Mouse (Mus musculus) urinary bladder, postnatal 4 days (tissue): ENCODE data around the gene Atf1.
"Not testable (repeated sequence)": the region's sequence is repeated elsewhere in the genome, so short reads cannot be mapped to it uniquely, and the experiment has no call there.

Source experiments
- DNase-seq, 2 experiments: peaks; one replicate each; pipeline ENCODE4 v3.0.0; 2021 to 2022; ENCODE audit warnings: low spot score in 2 of 2

Gene Atf1

DNA sequence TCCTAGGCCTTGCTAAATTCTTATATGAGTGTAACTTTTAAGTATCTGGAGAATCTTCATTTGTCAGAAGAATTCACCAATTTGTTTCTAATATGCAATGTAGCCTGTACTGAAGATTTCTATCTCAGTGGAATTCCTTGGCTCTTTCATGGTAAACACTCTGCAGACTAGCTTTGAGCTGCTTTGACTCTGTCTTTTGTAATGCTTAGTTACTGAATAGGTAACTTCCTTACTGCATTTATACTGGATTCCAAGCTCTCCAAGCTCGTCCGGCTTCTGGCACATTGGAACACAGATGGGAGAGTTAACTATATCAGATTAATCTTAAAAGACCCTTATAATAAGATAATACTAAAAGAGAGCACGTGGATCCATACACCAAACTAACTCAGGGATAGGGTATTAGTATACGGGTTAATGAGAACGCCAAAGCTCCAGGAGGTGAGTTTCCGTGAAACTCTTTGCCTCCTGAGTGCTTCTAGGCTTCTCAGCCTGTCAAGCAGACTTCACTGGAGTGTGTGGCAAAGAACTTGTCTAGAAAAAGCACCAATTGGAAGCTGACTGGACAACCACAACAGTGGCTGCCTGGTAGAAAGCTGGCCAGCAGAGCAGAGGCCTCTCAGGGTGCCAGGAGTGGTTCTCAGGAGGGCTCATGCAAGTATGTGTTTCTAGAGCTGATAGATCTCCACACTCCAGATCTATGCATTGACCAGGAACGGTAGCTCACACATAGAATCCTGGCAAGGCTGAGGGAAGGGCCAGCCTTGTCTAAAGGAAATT is 31.2 kb downstream of the Atf1 start:
- DNase-seq: no peak

DNA sequence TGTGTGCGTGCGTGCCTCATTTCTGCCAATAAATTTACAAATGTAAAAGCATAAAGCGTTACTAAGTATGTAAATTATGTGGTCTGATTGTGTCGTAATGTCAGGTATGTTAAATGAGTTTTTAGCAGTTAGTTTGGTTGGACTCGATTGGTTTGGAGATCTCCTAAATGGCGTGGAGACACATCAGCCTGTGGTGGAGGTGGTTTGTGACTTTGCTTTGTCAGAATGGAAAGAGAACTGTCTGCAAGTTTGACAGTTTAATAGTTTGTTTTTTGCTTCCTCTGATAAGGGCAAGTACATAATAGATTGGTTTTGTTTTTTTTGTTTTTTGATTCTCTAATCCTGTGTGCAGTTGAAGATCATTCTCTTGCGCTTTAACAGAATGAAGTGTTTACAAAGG is 32.7 kb downstream of the Atf1 start:
- DNase-seq: not testable (repeated sequence)

DNA sequence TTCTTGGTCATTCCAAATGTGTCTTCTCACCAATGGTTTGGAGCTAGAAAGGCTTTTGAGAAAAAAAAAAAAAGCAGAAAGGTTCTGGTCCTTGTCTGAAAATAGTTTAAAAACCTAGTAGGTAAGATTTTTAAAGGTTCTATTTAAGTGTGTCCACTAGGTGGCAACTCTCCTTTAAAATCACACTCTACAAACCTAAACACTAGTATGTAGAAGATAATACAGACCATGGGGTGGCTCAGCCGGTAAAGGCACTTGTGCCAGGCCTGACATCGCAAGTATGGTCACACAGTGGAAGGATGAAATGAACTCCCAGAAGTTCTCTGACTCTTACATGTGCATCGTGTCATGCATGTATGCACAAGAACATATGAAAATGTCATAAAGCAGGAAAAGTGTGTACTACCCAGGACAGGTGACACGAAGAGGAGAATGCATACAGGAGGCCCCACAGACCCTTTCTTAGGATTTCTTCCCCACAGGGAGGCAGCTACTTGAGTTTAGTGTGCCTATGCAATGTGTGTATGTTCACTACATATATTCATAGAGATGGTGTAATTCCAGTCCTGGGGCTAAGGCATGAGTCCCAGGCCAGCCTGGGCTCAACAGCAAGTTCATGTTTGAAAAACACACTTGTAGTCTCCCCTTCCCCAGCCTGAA is 35.8 kb downstream of the Atf1 start:
- no peak for DNase-seq

DNA sequence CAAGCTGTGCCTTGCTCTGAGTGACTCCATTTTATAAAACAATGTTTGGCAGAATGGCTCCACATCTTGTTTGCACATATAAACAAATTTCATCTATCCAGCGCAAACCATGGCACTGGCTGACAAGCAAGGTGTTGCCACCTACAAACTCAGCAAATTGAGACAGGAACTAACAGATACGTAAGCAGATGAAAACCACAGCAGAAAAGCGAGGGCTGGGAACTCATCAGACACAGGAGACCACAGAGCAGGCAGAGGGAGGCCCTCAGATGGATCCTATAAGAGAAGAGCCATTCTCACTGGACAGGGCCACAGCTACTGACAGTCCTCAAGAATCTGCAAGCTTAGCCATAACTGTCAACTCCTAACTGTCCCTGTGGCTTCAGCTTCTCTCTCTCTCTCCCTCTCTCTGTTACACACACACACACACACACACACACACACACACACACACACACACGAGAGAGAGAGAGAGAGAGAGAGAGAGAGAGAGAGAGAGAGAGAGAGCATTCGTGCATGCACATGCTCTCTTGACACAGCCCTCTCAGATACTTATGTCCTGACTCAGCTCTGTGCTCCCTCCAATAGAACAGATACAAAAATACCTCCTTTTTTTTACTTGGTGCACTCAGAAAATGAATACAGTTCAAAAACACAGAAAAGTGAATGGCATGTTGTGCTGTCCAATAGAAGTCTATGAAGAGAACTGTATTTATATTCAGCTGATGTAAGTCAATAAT is 38.1 kb downstream of the Atf1 start:
- DNase-seq: no peak

DNA sequence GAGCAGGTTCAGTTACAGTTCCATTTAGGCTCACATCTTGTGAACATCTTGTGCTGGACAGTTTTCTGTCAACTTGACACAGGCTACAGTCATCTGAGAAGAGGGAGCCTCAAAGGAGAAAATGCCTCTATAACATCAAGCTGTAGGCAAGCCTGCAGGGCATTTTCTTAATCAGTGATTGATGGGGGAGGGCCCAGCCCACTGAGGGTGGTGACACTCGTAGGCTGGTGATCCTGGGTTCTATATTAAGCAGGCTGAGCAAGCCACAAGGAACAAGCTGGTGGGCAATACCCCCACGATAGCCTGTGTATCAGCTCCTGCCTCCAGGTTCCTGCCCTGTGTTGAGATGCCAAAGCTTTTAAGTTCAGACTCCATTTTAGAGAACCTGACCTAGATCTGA is 41.3 kb downstream of the Atf1 start:
- no peak for DNase-seq

DNA sequence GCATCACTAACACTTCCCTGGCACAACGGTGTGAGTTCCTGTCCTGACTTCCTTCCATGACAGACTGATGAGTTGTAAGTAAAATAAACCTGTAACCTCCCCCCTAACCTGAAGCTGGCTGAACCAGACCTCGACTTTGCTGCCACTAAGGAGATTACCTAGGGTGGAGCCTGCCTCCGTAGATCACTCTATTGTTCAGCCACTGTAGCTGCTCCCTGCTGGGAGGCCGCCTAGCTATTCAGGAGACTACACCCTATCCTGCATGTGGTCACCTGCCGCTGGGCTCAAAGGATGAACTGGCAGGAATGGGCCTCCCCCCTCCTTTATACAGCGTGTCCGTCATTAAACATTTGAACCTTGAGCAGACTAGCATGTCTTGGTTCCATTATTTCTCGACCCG is 42.2 kb downstream of the Atf1 start:
- DNase-seq: no peak

DNA sequence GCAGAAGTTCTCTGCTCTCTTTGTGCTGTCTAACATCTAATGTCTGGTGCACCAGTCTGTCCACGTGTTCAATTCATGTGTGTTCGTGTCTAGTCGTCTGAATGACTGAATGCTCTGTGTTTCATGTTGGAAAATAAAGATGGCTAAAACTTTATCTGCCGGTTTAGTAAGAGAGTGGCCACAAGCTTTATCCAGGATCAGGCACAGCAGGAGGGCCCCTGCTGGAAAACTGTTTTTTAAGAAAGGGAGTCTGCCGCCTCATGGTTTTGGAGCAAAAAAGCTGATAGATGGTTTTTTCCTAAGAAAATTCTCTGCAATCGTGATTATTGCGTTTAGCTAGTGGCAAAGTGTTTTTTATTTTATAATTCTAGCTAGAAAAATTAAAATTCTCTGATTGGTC is 43.0 kb downstream of the Atf1 start:
- DNase-seq: not testable (repeated sequence)

DNA sequence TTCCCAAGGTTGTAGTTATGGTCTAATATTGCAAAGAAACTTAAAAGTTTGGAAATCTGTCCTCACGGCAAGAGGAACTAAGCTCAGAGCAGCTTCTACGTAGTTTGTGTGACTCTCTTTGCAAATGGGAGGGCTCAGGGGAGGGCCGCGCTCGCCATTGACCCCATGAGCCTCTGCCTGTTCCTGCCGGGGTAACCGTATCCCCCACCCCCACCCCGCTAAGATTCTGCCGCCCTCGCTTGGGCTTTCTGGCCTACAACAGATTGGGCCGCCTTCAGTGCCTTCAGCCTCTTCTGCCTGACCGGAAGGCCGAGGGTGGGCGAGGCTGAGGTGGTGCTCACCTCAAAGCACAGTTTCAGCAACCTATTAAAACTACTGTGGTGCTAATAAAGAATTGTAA is 43.8 kb downstream of the Atf1 start:
- DNase-seq: no peak

DNA sequence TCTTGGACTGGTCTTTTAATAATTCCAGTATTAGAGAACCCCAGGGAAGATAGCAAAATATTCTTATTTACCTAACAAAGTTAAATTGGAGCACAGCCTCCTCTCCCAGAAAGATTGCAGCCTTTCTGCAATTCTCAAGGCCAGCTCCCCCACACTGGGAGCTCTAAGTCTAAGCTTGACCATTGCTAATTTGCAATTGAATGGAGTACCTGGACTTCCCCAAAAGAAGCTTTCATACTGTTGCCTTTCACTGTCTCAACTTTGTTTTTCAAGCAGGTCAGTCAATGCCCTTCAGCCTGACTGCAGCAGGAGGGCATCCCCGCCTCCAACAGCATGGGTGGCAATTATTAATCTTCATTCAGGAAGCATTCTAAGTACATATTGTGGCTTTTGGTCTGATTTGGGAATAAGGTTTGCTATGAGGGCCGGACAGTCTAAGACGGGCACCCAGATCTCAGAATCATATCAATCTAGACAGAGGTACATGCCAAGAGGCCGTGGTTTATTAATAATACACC is 46.2 kb downstream of the Atf1 start:
- DNase-seq: not testable (repeated sequence)

DNA sequence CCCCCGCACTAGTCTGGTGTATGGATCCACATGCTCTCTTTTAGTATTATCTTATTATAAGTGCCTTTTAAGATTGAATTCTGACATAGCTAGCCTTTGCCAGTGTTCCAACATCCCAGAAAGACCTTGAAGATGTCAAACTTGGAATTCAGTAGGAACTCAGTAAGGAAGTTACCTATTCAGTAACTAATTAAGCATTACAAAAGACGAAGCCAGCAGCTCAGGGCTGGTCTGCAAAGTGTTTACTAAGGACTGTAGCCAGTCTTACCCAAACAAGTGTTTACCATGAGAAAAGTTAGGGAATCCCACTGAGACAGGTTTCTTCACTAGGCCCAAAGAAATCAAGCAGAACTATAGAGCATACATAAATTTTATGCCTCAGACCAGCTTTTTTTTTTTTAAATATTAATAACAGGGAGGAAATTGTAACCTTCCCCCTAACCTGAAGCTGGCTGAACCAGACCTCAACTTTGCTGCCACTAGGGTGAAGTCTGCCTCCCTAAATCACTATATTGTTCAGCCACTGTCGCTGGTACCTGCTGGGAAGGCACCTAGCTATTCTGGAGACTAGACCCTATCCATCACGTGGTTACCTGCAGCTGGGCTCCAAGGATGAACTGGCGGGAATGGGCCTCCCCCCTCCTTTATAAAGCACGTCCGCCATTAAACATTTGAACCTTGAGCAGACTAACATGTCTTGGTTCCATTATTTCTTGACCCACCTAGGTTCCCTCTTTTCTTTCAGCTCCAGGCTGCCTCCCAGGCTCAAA is 47.4 kb downstream of the Atf1 start:
- DNase-seq: no peak

DNA sequence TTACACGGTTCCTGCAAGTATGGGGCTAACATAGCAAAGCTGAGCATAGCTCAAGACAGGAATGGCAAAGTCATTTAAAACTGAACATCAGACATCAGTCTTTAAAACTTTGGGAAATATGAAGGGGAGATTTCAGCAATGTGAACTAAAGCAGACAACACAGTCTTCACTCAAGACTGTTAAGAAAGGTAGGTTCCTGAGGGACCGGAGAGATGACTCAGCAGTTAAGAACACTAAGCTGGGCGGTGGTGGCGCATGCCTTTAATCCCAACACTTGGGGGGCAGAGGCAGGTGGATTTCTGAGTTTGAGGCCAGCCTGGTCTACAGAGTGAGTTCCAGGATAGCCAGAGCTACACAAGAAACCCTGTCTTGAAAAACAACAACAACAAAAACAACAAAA is 48.8 kb downstream of the Atf1 start:
- DNase-seq: no peak

DNA sequence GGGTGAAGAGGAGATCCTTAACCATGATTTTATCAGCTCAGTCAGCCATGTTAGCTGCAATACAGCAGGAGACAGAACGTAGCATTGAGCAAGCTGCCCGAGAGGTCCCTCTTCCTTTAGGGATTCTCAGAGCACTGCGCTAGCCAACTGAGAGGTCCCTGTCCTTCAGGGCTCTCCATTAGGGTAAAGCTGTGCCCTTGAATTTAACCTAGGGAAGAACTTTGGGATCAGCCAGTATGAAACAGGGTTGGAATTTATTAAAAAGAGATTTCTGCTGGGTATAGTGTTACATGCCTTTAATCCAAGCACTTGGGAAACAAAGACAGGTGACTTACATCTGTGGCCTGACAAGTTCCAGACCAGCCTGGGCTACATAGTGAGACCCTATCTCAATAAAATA is 50.0 kb downstream of the Atf1 start:
- no peak for DNase-seq

DNA sequence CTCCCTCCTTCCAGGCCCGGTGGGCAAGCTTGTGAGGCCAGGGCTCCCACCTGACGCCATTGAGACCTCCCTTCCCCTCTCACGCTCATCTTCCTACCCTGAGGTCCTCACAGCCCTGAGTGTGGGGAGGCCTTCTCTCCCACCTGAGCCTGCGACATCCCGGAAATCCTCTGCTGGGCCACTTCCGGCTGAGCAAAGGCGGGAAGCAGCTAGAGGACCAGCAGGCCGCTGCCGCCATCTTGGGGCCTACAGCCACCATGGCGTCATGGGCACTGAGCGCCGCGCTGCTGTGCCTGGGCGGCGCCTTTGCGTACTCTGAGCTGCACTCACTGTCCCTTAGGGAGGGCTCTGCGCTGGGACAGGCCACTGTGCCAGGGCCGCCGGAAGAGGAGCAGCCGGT is 53.0 kb downstream of the Atf1 start, which contains the start of gene Tmprss12:
Gene Tmprss12, plus strand, starts transcription at position 212 of the 400 bp plus-strand sequence.
- DNase-seq: no peak

DNA sequence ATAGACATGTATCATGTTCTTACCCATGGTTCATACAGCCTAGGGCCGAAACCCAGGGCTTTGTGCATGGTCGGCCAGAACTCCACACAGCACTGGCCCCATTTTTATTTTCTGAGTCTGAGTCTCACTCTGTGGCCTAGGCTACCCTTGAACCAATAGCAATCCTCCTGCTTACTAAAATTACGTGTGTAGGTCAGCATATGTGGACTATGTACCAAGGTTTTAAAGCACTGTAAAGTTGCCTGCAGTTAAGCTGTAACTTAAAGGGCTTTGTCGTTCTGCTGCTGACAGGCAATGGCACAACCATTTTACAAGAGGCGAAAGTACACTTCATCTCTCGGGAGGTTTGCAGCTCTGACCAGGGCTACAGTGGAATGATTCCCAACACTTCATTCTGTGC is 61.4 kb downstream of the Atf1 start:
- DNase-seq: no peak

DNA sequence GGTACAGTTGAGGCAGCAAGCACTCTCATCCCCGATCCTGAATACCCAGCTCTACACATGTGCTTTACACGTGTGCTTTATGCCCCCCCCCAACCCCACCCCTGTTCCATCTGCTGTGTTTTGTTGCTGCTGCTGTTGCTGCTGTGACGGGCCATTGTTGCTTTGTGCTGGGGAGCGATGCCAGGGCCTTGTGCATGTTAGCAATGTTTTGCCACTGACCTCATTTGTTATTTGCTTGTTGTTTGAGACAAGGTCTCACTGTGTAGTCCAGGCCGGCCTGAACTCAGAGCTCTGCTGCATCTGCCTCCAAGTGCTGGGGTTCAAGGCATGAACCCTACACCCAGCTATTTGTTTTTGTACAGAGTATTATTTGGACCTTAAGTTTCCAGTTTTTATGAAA is 63.2 kb downstream of the Atf1 start:
- DNase-seq: no peak

DNA sequence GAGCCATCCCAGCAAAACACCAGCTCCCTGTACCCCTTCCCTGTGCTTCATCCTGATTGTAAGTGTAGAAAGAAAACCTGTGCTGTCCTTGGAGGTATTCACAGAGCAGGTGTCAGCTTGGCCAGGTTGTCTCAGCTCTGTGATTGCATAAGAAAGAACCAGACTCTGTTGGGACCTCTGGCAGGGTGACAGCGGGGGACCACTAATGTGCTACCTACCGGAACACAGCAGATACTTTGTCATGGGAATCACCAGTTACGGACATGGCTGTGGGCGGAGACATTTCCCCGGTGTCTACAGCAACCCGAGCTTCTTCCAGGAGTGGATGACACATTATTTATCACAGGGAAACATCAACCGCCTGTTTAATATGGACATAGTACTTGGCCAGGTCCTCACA is 64.7 kb downstream of the Atf1 start:
- no peak for DNase-seq

DNA sequence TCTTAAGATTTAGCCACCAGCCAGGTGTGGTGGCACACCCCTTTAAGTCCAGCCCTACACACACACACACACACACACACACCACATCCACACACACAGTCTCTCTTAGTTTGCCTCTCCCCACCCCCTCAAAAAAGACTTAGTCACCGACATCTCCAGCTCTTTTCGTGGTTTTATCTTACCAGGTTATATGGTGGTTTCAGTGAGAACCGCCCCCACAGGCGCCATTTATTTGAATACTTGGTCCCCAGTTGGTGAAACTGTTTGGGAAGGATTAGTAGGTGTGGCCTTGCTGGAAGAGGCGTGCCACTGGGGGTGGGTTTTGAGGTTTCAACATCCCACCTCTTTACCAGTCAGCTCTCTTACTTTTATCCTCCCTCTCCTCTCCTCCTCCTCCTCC is 70.2 kb downstream of the Atf1 start:
- DNase-seq: no peak

DNA sequence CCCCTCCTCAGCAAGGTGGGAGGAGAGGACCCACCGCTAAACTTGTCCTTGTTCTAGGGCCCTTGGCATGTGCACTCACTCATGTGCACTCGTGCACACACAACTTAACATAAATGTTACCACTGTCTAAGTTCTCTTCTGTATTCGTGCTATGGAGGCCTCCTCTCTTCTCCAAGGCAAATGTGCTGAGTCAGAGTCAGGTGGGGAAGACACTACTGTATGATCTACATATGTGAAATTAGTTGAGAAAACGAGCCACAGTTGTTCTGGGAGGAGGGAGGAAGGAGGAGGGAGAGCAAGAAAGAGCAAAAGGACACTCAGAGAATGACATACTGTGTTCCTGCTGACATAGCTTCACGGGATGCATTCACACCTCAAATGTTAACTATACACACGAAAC is 72.9 kb downstream of the Atf1 start:
- no peak for DNase-seq

DNA sequence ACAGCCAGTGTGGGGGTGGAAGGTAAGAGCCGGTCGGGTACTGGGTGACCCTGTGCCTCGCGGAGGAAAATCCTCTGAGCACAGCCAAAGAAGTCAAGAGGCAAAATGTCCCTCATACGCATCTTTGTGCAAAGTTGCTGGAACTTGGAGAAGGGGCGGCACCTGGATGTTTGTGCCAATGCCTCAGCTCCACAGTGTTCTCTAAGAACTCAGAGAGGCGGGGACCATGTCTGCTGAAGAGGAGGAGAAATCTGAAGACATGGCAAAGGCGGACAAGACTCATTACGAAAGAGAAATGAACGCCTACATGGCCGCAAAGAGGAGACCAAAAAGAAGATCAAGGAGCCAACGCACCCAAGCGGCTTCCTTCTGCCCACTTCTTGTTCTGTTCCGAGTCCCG is 73.9 kb downstream of the Atf1 start:
- no peak for DNase-seq

DNA sequence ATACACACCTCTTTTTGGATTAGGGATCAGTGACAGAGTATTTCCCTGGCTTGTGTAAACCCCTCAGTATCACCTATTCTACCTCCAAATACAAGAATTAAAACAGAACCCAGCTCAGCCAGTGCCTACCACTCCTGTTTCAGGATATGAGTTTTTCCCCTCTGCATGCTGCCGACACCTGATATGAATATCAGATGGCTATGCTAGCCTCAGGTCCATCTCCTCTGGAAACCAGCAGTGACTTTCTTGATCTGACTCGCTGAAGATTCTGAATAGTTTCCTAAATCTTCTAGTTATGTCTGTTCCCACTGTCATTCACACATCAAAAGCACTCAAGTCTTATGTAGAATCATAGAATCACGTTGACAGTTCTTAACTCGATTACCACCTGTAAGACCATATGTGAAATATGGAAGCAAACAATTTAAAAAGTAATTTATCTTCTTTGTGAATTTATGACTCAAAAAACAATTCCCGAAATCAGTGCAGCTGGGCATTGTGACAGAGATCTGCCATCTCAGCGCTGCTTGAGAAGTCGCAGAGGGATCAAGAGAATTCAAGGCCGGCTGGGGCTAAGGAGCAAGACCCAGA is 75.9 kb downstream of the Atf1 start:
- DNase-seq: no peak
